Mouse (Mus musculus): ENCODE measurements at regions not wholly inside any gene's neighbourhood (a gene's known extent, or its start where the extent isn't known, plus 50 kb on each side); places are given as distances from the start of the nearest gene placed in this dataset.

- Histone ChIP-seq H3K9me3 (ENCODE audit: control insufficient read depth, low read length) (no peaks in the 10 kb centered on the region), H3K4me2 (ENCODE audit: low read length) (no peak overlapping the region), H3K4me1 (ENCODE audit: control insufficient read depth, insufficient read depth, low read depth, low read length) (peaks cover 6% of the 10 kb centered on the region), H3K27ac (ENCODE audit: low read depth, low read length) (peak overlapping the region; percentile 45; the same call in 1 of the 2 replicates), H3K27me3 (replicated peaks; ENCODE audit: control insufficient read depth, insufficient read depth, low read length) (no peaks in the 10 kb centered on the region), H3K4me3 (ENCODE audit: low read length) (no peak overlapping the region), H3K36me3 (ENCODE audit: control insufficient read depth, insufficient read depth, low read length) (no peaks in the 10 kb centered on the region), H3K9ac (ENCODE audit: low read depth, low read length) (0 out of 2 replicates have a peak overlapping the region, but pooled peaks have one; percentile 11)
- ATAC-seq: peak; percentile 56; the same call in 1 of the 2 replicates
- WGBS: 44% methylated on average over 12 of the region's 12 CpGs
These were observed 118.2 kb upstream of the Abca1 start for GRCm38 (mm10) chr4:53277741-53278525.

GRCm38 (mm10) chr4:53270433-53270832 lies 110.7 kb upstream of the Abca1 start:
- 93% methylated on average over 10 of the region's 10 CpGs for WGBS
- Histone ChIP-seq H3K9ac (ENCODE audit: low read depth, low read length) (no peak overlapping the region), H3K4me2 (ENCODE audit: low read length) (no peak overlapping the region), H3K36me3 (ENCODE audit: control insufficient read depth, insufficient read depth, low read length) (no peaks in the 10 kb centered on the region), H3K4me3 (ENCODE audit: low read length) (no peak overlapping the region), H3K9me3 (ENCODE audit: control insufficient read depth, low read length) (no peaks in the 10 kb centered on the region), H3K4me1 (ENCODE audit: control insufficient read depth, insufficient read depth, low read depth, low read length) (no peaks in the 10 kb centered on the region), H3K27ac (ENCODE audit: low read depth, low read length) (no peak overlapping the region), H3K27me3 (replicated peaks; ENCODE audit: control insufficient read depth, insufficient read depth, low read length) (no peaks in the 10 kb centered on the region)
- no peak for ATAC-seq

- H3K4me1 ChIP-seq (ENCODE audit: control insufficient read depth, insufficient read depth, low read depth, low read length): no peaks in the 10 kb centered on the region
- no peaks in the 10 kb centered on the region for H3K9me3 ChIP-seq (ENCODE audit: control insufficient read depth, low read length)
- H3K4me3 ChIP-seq (ENCODE audit: low read length): no peak overlapping the region
- WGBS: 85% methylated on average over 5 of the region's 5 CpGs
- no peak for ATAC-seq
- no peak overlapping the region for H3K4me2 ChIP-seq (ENCODE audit: low read length)
- H3K27ac ChIP-seq (ENCODE audit: low read depth, low read length): no peak overlapping the region
- H3K9ac ChIP-seq (ENCODE audit: low read depth, low read length): no peak overlapping the region
- no peaks in the 10 kb centered on the region for H3K27me3 ChIP-seq (replicated peaks; ENCODE audit: control insufficient read depth, insufficient read depth, low read length)
- no peaks in the 10 kb centered on the region for H3K36me3 ChIP-seq (ENCODE audit: control insufficient read depth, insufficient read depth, low read length)
These were observed 110.3 kb upstream of the Abca1 start for GRCm38 (mm10) chr4:53269999-53270398.

GRCm38 (mm10) chr4:53269251-53269842 lies 109.7 kb upstream of the Abca1 start:
- no peak overlapping the region for H3K4me3 ChIP-seq (ENCODE audit: low read length)
- H3K9ac ChIP-seq (ENCODE audit: low read depth, low read length): no peak overlapping the region
- H3K27ac ChIP-seq (ENCODE audit: low read depth, low read length): no peak overlapping the region
- no peaks in the 10 kb centered on the region for H3K36me3 ChIP-seq (ENCODE audit: control insufficient read depth, insufficient read depth, low read length)
- no peaks in the 10 kb centered on the region for H3K27me3 ChIP-seq (replicated peaks; ENCODE audit: control insufficient read depth, insufficient read depth, low read length)
- no peak for ATAC-seq
- no peaks in the 10 kb centered on the region for H3K9me3 ChIP-seq (ENCODE audit: control insufficient read depth, low read length)
- peaks cover 5% of the 10 kb centered on the region; the same call in 1 of the 2 replicates for H3K4me1 ChIP-seq (ENCODE audit: control insufficient read depth, insufficient read depth, low read depth, low read length)
- no peak overlapping the region for H3K4me2 ChIP-seq (ENCODE audit: low read length)
- 92% methylated on average over 5 of the region's 5 CpGs for WGBS

GRCm38 (mm10) chr4:53264901-53265300 lies 105.2 kb upstream of the Abca1 start:
- H3K27me3 ChIP-seq (replicated peaks; ENCODE audit: control insufficient read depth, insufficient read depth, low read length): no peaks in the 10 kb centered on the region
- H3K4me2 ChIP-seq (ENCODE audit: low read length): no peak overlapping the region
- 61% methylated on average over 5 of the region's 5 CpGs for WGBS
- H3K9ac ChIP-seq (ENCODE audit: low read depth, low read length): no peak overlapping the region
- ATAC-seq: peak; percentile 8; the same call in 1 of the 2 replicates
- H3K9me3 ChIP-seq (ENCODE audit: control insufficient read depth, low read length): no peaks in the 10 kb centered on the region
- no peak overlapping the region for H3K27ac ChIP-seq (ENCODE audit: low read depth, low read length)
- no peak overlapping the region for H3K4me3 ChIP-seq (ENCODE audit: low read length)
- H3K4me1 ChIP-seq (ENCODE audit: control insufficient read depth, insufficient read depth, low read depth, low read length): peaks cover 14% of the 10 kb centered on the region
- H3K36me3 ChIP-seq (ENCODE audit: control insufficient read depth, insufficient read depth, low read length): no peaks in the 10 kb centered on the region

- WGBS: 36% methylated on average over 2 of the region's 2 CpGs
- no peaks in the 10 kb centered on the region for H3K27me3 ChIP-seq (replicated peaks; ENCODE audit: control insufficient read depth, insufficient read depth, low read length)
- no peak overlapping the region for H3K4me3 ChIP-seq (ENCODE audit: low read length)
- H3K27ac ChIP-seq (ENCODE audit: low read depth, low read length): peak overlapping the region; percentile 45
- H3K9ac ChIP-seq (ENCODE audit: low read depth, low read length): no peak overlapping the region
- H3K36me3 ChIP-seq (ENCODE audit: control insufficient read depth, insufficient read depth, low read length): no peaks in the 10 kb centered on the region
- H3K4me2 ChIP-seq (ENCODE audit: low read length): no peak overlapping the region
- H3K9me3 ChIP-seq (ENCODE audit: control insufficient read depth, low read length): no peaks in the 10 kb centered on the region
- peaks cover 14% of the 10 kb centered on the region for H3K4me1 ChIP-seq (ENCODE audit: control insufficient read depth, insufficient read depth, low read depth, low read length)
- no peak for ATAC-seq
These were observed 104.8 kb upstream of the Abca1 start for GRCm38 (mm10) chr4:53264501-53264900.

GRCm38 (mm10) chr4:53263776-53264175 lies 104.1 kb upstream of the Abca1 start:
- no peaks in the 10 kb centered on the region for H3K27me3 ChIP-seq (replicated peaks; ENCODE audit: control insufficient read depth, insufficient read depth, low read length)
- H3K9ac ChIP-seq (ENCODE audit: low read depth, low read length): no peak overlapping the region
- H3K4me3 ChIP-seq (ENCODE audit: low read length): no peak overlapping the region
- 29% methylated on average over 13 of the region's 13 CpGs for WGBS
- H3K4me2 ChIP-seq (ENCODE audit: low read length): no peak overlapping the region
- H3K9me3 ChIP-seq (ENCODE audit: control insufficient read depth, low read length): no peaks in the 10 kb centered on the region
- ATAC-seq: peak; percentile 94
- peak overlapping the region; percentile 45; the same call in 1 of the 2 replicates for H3K27ac ChIP-seq (ENCODE audit: low read depth, low read length)
- H3K4me1 ChIP-seq (ENCODE audit: control insufficient read depth, insufficient read depth, low read depth, low read length): peaks cover 14% of the 10 kb centered on the region
- no peaks in the 10 kb centered on the region for H3K36me3 ChIP-seq (ENCODE audit: control insufficient read depth, insufficient read depth, low read length)

GRCm38 (mm10) chr4:53262466-53262865 lies 102.8 kb upstream of the Abca1 start:
- Histone ChIP-seq H3K27ac (ENCODE audit: low read depth, low read length) (no peak overlapping the region), H3K4me1 (ENCODE audit: control insufficient read depth, insufficient read depth, low read depth, low read length) (peaks cover 14% of the 10 kb centered on the region), H3K9me3 (ENCODE audit: control insufficient read depth, low read length) (no peaks in the 10 kb centered on the region), H3K4me2 (ENCODE audit: low read length) (no peak overlapping the region), H3K9ac (ENCODE audit: low read depth, low read length) (no peak overlapping the region), H3K4me3 (ENCODE audit: low read length) (no peak overlapping the region), H3K36me3 (ENCODE audit: control insufficient read depth, insufficient read depth, low read length) (no peaks in the 10 kb centered on the region), H3K27me3 (replicated peaks; ENCODE audit: control insufficient read depth, insufficient read depth, low read length) (no peaks in the 10 kb centered on the region)
- 92% methylated on average over 5 of the region's 5 CpGs for WGBS
- no peak for ATAC-seq

- H3K27ac ChIP-seq (ENCODE audit: low read depth, low read length): no peak overlapping the region
- H3K4me2 ChIP-seq (ENCODE audit: low read length): no peak overlapping the region
- 74% methylated on average over 6 of the region's 6 CpGs for WGBS
- H3K36me3 ChIP-seq (ENCODE audit: control insufficient read depth, insufficient read depth, low read length): no peaks in the 10 kb centered on the region
- no peak overlapping the region for H3K4me3 ChIP-seq (ENCODE audit: low read length)
- H3K9ac ChIP-seq (ENCODE audit: low read depth, low read length): no peak overlapping the region
- no peaks in the 10 kb centered on the region for H3K9me3 ChIP-seq (ENCODE audit: control insufficient read depth, low read length)
- H3K27me3 ChIP-seq (replicated peaks; ENCODE audit: control insufficient read depth, insufficient read depth, low read length): no peaks in the 10 kb centered on the region
- peaks cover 14% of the 10 kb centered on the region for H3K4me1 ChIP-seq (ENCODE audit: control insufficient read depth, insufficient read depth, low read depth, low read length)
- no peak for ATAC-seq
These were observed 102.0 kb upstream of the Abca1 start for GRCm38 (mm10) chr4:53261556-53262140.
